Mouse (Mus musculus) kidney, embryonic 15.5 days (tissue): Measurements from ENCODE around the gene Cmpk1. TPM values are rescaled to one million over a fixed set of nuclear protein-coding genes. Genes with fewer than 3 reads are reported as not detected.
"Not testable (repeated sequence)": the region's sequence is repeated elsewhere in the genome, so short reads cannot be mapped to it uniquely, and the experiment has no call there.

ENCODE experiments used
- ATAC-seq: fragments of 200-750 bp; cut with Nextera tagmentation; replicated peaks from 2 replicates; pipeline ENCODE4 v1.8.0; 2017; ENCODE audit warnings: moderate TSS enrichment; ENCODE audit not compliant: low FRiP score
- H3K27ac ChIP-seq: fragments of 300-500 bp; sonication (generic); 2 replicates; pipeline ENCODE4 v1.5.1; 2015; ENCODE audit warnings: mild to moderate bottlenecking, inconsistent platforms
- H3K27me3 ChIP-seq: fragments of 300-500 bp; sonication (generic); 2 replicates; pipeline ENCODE4 v1.6.1; 2015; ENCODE audit warnings: inconsistent platforms
- H3K36me3 ChIP-seq: fragments of 300-500 bp; sonication (generic); 2 replicates; pipeline ENCODE4 v1.6.1; 2015; ENCODE audit warnings: inconsistent platforms
- H3K4me1 ChIP-seq: fragments of 300-500 bp; sonication (generic); 2 replicates; pipeline ENCODE4 v1.6.1; 2015; ENCODE audit warnings: inconsistent platforms
- H3K4me2 ChIP-seq: fragments of 300-500 bp; sonication (generic); 2 replicates; pipeline ENCODE4 v1.6.1; 2015; ENCODE audit warnings: moderate library complexity, mild to moderate bottlenecking, inconsistent platforms
- H3K4me3 ChIP-seq: fragments of 300-500 bp; sonication (generic); replicated peaks from 2 replicates; pipeline ENCODE4 v1.5.1; 2015; ENCODE audit warnings: mild to moderate bottlenecking, inconsistent platforms
- H3K9ac ChIP-seq: fragments of 300-500 bp; sonication (generic); 2 replicates; pipeline ENCODE4 v1.6.1; 2015; ENCODE audit warnings: mild to moderate bottlenecking, inconsistent platforms
- H3K9me3 ChIP-seq: fragments of 300-500 bp; sonication (generic); replicated peaks from 2 replicates; pipeline ENCODE4 v1.6.1; 2016; ENCODE audit warnings: inconsistent platforms
- WGBS: fragments of 180-500 bp; shearing (Covaris S2); methylation state at CpG from one replicate; pipeline ENCODE4 v1.1.7; 2015; ENCODE audit warnings: mixed read lengths; 5-methylcytosine and 5-hydroxymethylcytosine counted together
- polyA plus RNA-seq: library from polyadenylated mRNA; unstranded; fragments of >200 nt; fragmentation: Nextera tagmentation; extraction: Ambion mirVana; gene quantifications from 2 replicates; pipeline ENCODE4 v1.2.1, GENCODE M21; 2015

Cmpk1 gene
- polyA plus RNA-seq, 1 experiment from 2014 or later: 91.9 TPM

- Histone ChIP-seq H3K4me1 (no peaks in the 10 kb centered on the region), H3K4me3 (no peak overlapping the region), H3K9ac (no peak overlapping the region), H3K27me3 (no peaks in the 10 kb centered on the region), H3K9me3 (no peaks in the 10 kb centered on the region), H3K36me3 (peaks cover 9% of the 10 kb centered on the region), H3K27ac (no peak overlapping the region), H3K4me2 (no peak overlapping the region)
- no peak for ATAC-seq
- 86% methylated on average over 1 of the region's 1 CpGs for WGBS
Measured at GRCm38 (mm10) chr4:114973229-114973740, 13.8 kb downstream of the Cmpk1 start.

GRCm38 (mm10) chr4:114970736-114971135 lies 16.3 kb downstream of the Cmpk1 start:
- H3K9ac ChIP-seq: no peak overlapping the region
- no peak for ATAC-seq
- H3K4me1 ChIP-seq: no peaks in the 10 kb centered on the region
- peaks cover 33% of the 10 kb centered on the region for H3K36me3 ChIP-seq
- H3K4me2 ChIP-seq: no peak overlapping the region
- H3K27me3 ChIP-seq: no peaks in the 10 kb centered on the region
- WGBS: 96% methylated on average over 5 of the region's 5 CpGs
- no peaks in the 10 kb centered on the region for H3K9me3 ChIP-seq
- no peak overlapping the region for H3K27ac ChIP-seq
- no peak overlapping the region for H3K4me3 ChIP-seq

DNA sequence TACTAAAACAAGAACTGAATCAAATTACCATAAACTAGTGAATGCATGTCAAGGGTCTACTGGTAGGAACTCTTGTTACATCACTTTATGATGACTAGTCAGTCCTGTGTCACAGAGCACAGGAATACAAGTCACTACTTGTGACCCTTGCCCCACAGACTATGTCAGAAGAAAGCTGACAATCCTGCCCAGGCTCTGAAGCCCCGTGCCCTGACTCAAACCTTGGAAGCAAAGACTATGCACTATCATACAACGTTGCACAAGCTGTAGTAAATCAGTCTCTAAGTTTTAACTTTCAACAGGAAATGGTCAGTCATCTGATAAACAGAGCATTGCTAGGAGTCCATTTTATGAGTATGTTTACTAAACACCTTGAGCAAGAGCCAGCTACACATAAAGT lies 26.2 kb downstream of the Cmpk1 start:
- H3K27me3 ChIP-seq, H3K4me2 ChIP-seq, ATAC-seq, H3K9ac ChIP-seq, H3K9me3 ChIP-seq, H3K4me1 ChIP-seq, H3K4me3 ChIP-seq, H3K27ac ChIP-seq: not testable (repeated sequence)
- H3K36me3 ChIP-seq: peaks cover 48% of the 10 kb centered on the region
- WGBS: 62% methylated on average over 2 of the region's 2 CpGs

- WGBS: 93% methylated on average over 2 of the region's 2 CpGs
Measured at GRCm38 (mm10) chr4:114959533-114959932, 27.5 kb downstream of the Cmpk1 start.

GRCm38 (mm10) chr4:114958786-114959185 lies 28.3 kb downstream of the Cmpk1 start:
- Histone ChIP-seq H3K27ac (no peak overlapping the region), H3K9ac (no peak overlapping the region), H3K4me3 (no peak overlapping the region), H3K4me2 (no peak overlapping the region), H3K27me3 (no peaks in the 10 kb centered on the region), H3K9me3 (no peaks in the 10 kb centered on the region), H3K36me3 (peaks cover 29% of the 10 kb centered on the region; the same call in 1 of the 2 replicates), H3K4me1 (no peaks in the 10 kb centered on the region)
- WGBS: 90% methylated on average over 4 of the region's 4 CpGs
- ATAC-seq: no peak

More at GRCm38 (mm10) chr4:114959533-114959932, 27.5 kb downstream of the Cmpk1 start:
- H3K4me3 ChIP-seq: no peak overlapping the region
- no peaks in the 10 kb centered on the region for H3K4me1 ChIP-seq
- H3K27ac ChIP-seq: no peak overlapping the region
- no peak overlapping the region for H3K4me2 ChIP-seq
- H3K9ac ChIP-seq: no peak overlapping the region
- H3K9me3 ChIP-seq: no peaks in the 10 kb centered on the region
- peaks cover 35% of the 10 kb centered on the region for H3K36me3 ChIP-seq
- no peaks in the 10 kb centered on the region for H3K27me3 ChIP-seq
- ATAC-seq: no peak

DNA sequence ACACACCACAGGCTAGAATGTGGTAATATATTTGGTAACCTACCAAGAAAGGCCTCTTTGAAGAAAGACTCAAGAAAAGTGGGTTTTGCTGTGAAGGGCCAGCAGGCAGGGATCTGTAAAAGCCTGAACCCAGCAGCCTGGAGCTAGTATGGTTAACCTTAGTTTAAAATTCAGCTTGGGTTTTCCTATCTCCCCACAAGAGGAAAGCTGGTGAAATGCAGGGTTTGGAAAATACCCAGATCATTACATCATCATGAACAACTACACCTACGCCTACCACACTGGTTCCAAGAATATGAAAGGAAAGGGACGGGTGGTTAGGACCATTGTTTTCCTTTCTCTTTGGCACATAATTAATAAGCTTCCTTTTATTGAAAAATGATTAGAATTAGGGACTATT lies 28.8 kb downstream of the Cmpk1 start:
- ATAC-seq: no peak
- no peaks in the 10 kb centered on the region for H3K9me3 ChIP-seq
- 84% methylated on average over 2 of the region's 2 CpGs for WGBS

DNA sequence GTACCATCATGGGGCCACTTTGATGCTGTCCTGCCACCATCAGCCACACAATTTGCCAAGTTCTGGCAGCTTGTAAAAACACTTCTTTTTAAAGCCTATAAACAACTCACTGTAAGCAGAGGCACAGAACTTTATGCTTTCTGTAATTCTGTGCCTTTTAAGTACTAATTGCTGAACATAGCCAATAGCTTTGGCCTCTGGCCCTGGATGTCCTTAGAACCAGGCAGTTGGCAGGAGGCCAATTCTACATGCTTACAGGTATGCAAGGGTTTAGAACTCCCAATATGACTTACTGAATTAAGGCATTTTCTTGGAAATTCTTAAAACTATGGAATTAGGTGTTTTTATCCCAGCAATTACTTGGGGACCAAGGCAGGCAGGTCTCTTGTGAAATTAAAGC lies 29.6 kb downstream of the Cmpk1 start:
- Histone ChIP-seq H3K4me2 (no peak overlapping the region), H3K9ac (no peak overlapping the region), H3K36me3 (peaks cover 20% of the 10 kb centered on the region; the same call in 1 of the 2 replicates), H3K9me3 (no peaks in the 10 kb centered on the region), H3K27me3 (no peaks in the 10 kb centered on the region), H3K27ac (no peak overlapping the region), H3K4me3 (no peak overlapping the region), H3K4me1 (no peaks in the 10 kb centered on the region)
- no peak for ATAC-seq

More for the DNA sequence above, 28.8 kb downstream of the Cmpk1 start:
- H3K27ac ChIP-seq: no peak overlapping the region
- H3K9ac ChIP-seq: no peak overlapping the region
- H3K36me3 ChIP-seq: peaks cover 29% of the 10 kb centered on the region; the same call in 1 of the 2 replicates
- no peaks in the 10 kb centered on the region for H3K27me3 ChIP-seq
- no peaks in the 10 kb centered on the region for H3K4me1 ChIP-seq
- no peak overlapping the region for H3K4me2 ChIP-seq
- H3K4me3 ChIP-seq: no peak overlapping the region

- Histone ChIP-seq H3K4me3 (no peak overlapping the region), H3K36me3 (no peaks in the 10 kb centered on the region), H3K27ac (no peak overlapping the region), H3K4me2 (no peak overlapping the region), H3K4me1 (no peaks in the 10 kb centered on the region), H3K27me3 (peaks cover 12% of the 10 kb centered on the region; the same call in 1 of the 2 replicates), H3K9me3 (no peaks in the 10 kb centered on the region), H3K9ac (no peak overlapping the region)
- WGBS: 86% methylated on average over 3 of the region's 3 CpGs
- ATAC-seq: 0 out of 2 replicates have a peak, but pooled peaks have one; percentile 29
Measured at GRCm38 (mm10) chr4:114953172-114953571, 33.9 kb downstream of the Cmpk1 start.

DNA sequence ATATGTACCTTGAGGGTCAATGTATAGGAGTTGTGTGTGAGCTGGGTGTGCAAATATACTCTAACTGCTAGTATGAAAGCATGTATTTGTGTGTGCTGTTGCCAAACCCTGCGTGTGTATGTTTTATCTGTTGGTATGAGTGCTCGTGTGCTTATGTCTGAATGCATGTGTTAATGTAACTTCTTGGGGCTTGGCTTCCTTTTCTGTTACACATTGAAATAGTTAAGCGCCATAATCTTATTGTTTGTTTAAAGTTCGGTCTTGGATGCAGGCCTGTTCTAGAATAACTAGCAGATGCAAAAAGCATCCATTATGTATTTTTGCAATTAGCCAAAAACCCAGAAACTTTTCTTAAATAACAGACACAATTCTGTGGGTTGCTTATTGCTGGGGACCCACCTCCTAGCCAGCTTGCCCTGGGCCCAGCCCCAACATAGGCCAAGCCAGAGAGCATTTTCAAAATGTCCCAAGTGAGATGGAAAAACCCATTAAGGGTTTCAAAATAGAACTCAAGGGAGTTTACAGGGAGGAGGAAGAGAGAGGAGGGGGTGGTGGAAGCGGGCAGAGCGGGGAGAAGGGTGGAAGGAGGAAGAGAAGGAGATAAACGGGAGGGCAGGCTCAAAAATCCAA lies 39.1 kb downstream of the Cmpk1 start:
- no peak for ATAC-seq

DNA sequence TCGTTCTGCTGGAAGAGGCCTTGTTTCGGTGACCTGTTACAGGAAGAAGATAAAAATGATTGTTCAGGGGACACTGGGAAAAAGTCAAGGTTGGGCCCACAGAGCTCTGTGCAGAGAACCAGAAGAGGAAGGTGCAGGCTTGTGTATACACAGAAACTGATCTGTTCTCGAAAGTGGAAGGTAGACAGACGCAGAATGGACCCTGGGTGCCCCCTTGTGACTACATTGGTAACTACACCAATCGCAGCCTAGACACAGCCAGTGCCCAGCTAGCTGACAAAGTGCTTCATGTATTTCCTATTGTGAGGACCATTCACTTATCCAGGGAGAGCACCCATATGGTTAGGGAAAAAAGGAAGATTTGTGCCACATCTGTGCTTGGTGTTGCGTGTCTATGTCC lies 39.6 kb downstream of the Cmpk1 start:
- WGBS: 24% methylated on average over 6 of the region's 6 CpGs
- H3K27me3 ChIP-seq: peaks cover 39% of the 10 kb centered on the region
- no peak overlapping the region for H3K4me2 ChIP-seq
- peak; percentile 85 for ATAC-seq
- H3K4me1 ChIP-seq: peaks cover 4% of the 10 kb centered on the region
- H3K36me3 ChIP-seq: no peaks in the 10 kb centered on the region
- no peak overlapping the region for H3K4me3 ChIP-seq
- no peak overlapping the region for H3K9ac ChIP-seq
- H3K27ac ChIP-seq: no peak overlapping the region
- no peaks in the 10 kb centered on the region for H3K9me3 ChIP-seq

More for the DNA sequence above, 39.1 kb downstream of the Cmpk1 start:
- Histone ChIP-seq H3K4me3 (no peak overlapping the region), H3K9me3 (no peaks in the 10 kb centered on the region), H3K36me3 (no peaks in the 10 kb centered on the region), H3K27me3 (peaks cover 39% of the 10 kb centered on the region), H3K27ac (no peak overlapping the region), H3K4me1 (no peaks in the 10 kb centered on the region), H3K4me2 (no peak overlapping the region), H3K9ac (no peak overlapping the region)
- WGBS: 73% methylated on average over 7 of the region's 7 CpGs

DNA sequence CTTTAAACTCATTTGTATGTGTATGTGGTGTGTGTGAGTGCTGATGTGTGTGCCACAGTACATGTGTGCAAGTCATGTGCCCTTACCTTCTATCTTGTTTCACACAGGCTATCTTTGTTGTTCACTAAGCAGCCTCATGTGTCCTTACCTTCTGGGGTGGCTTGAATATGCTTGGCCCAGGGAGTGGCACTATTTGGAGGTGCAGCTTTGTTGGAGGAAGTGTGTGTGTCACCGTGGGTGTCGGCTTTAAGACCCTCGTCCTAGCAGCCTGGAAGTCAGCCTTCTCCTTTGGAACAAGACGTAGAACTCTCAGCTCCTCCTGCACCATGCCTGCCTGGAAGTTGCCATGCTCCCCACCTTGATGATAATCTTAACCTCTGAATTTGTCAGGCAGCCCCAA lies 40.6 kb downstream of the Cmpk1 start:
- H3K27ac ChIP-seq: no peak overlapping the region
- no peaks in the 10 kb centered on the region for H3K36me3 ChIP-seq
- 79% methylated on average over 4 of the region's 4 CpGs for WGBS
- no peak for ATAC-seq
- H3K27me3 ChIP-seq: peaks cover 39% of the 10 kb centered on the region
- no peak overlapping the region for H3K9ac ChIP-seq
- peaks cover 12% of the 10 kb centered on the region for H3K4me1 ChIP-seq
- H3K4me3 ChIP-seq: no peak overlapping the region
- no peak overlapping the region for H3K4me2 ChIP-seq
- no peaks in the 10 kb centered on the region for H3K9me3 ChIP-seq

DNA sequence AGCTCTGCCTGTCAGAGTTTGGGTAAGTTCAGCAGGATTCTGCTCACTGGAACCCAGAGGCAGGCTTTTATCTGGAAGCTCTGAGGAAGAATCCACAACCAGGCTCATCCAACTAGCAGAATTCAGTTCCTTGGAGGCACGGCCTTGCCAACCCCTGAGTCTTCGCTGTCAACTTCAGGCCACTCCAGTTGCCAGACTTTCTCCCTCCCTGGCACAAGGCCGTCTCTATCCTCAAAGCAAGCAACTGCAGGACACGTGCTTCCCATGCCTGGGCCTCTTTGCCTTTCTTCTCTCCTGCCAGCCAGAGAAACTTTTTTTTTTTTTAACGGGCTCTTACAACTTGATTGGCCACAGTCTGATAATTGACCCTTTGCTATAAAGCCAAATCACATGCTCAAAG lies 42.0 kb downstream of the Cmpk1 start:
- H3K4me3 ChIP-seq: no peak overlapping the region
- 36% methylated on average over 5 of the region's 5 CpGs for WGBS
- no peak overlapping the region for H3K27ac ChIP-seq
- peaks cover 12% of the 10 kb centered on the region for H3K4me1 ChIP-seq
- no peaks in the 10 kb centered on the region for H3K36me3 ChIP-seq
- H3K9me3 ChIP-seq: no peaks in the 10 kb centered on the region
- H3K27me3 ChIP-seq: peaks cover 39% of the 10 kb centered on the region
- H3K4me2 ChIP-seq: no peak overlapping the region
- H3K9ac ChIP-seq: no peak overlapping the region
- ATAC-seq: no peak

DNA sequence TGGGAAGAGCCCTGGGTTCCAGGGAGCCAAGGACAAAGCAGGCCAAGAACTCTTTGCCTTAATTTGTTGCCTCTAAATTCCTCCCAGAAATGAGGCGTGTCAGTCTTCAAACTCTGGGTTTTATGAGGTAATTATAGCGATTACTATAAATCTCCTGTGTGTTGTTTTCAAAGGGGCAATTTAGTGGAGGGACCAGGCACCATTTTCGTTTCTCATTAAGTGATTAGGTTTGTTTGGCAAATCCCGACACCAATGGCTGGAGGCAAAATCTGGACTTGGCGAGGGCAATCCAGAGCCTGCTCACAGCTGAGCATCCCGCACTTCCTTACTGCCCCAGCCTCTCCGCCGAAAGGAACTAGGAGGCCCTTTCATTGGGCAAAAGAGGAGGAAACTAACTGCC lies 44.5 kb downstream of the Cmpk1 start:
- no peaks in the 10 kb centered on the region for H3K9me3 ChIP-seq
- H3K36me3 ChIP-seq: no peaks in the 10 kb centered on the region
- H3K4me1 ChIP-seq: peaks cover 12% of the 10 kb centered on the region
- no peak overlapping the region for H3K4me3 ChIP-seq
- H3K4me2 ChIP-seq: no peak overlapping the region
- 26% methylated on average over 8 of the region's 8 CpGs for WGBS
- no peak for ATAC-seq
- no peak overlapping the region for H3K27ac ChIP-seq
- no peak overlapping the region for H3K9ac ChIP-seq
- peaks cover 34% of the 10 kb centered on the region for H3K27me3 ChIP-seq
